Mouse (Mus musculus): ENCODE measurements around the gene Pdlim5. TPM values are rescaled to one million over a fixed set of nuclear protein-coding genes. Genes with fewer than 3 reads are reported as not detected.
"Not testable (repeated sequence)": the region's sequence is repeated elsewhere in the genome, so short reads cannot be mapped to it uniquely, and the experiment has no call there.

Pdlim5 gene
- 11.8 and 14.3 TPM in 2 replicates for polyA plus RNA-seq (2014; fragmentation: Nextera tagmentation; extraction: Ambion mirVana)

GRCm38 (mm10) chr3:142395520-142396193 is at the start of gene Pdlim5:
TSS of gene Pdlim5 (minus strand) at chr3:142395696.
- ATAC-seq (ENCODE audit: low FRiP score, low TSS enrichment) (peak; percentile 97), DNase-seq (peak; percentile 90)
- Histone ChIP-seq H3K9me3 (ENCODE audit: control insufficient read depth, low read length) (no peaks in the 10 kb centered on the region), H3K36me3 (ENCODE audit: control insufficient read depth, insufficient read depth, low read length) (no peaks in the 10 kb centered on the region), H3K4me2 (ENCODE audit: low read length) (peak within 1 kb of the TSS; percentile 92), H3K27ac (replicated peaks; ENCODE audit: low read depth, low read length) (peak within 1 kb of the TSS; percentile 41; the same call in 1 of the 2 replicates), H3K4me3 (replicated peaks; ENCODE audit: low read depth, low read length) (peak within 1 kb of the TSS; percentile 77), H3K27me3 (ENCODE audit: control insufficient read depth, insufficient read depth, low read length) (peaks cover 10% of the 10 kb centered on the region; the same call in 1 of the 2 replicates), H3K4me1 (ENCODE audit: control insufficient read depth, insufficient read depth, low read length) (peaks cover 6% of the 10 kb centered on the region), H3K9ac (replicated peaks; ENCODE audit: low read length) (peak within 1 kb of the TSS; percentile 67)
- under 1% methylated on average over 45 of the region's 46 CpGs for WGBS

GRCm38 (mm10) chr3:142443710-142444043 is 48.2 kb upstream of the Pdlim5 start:
- ATAC-seq (ENCODE audit: low FRiP score, low TSS enrichment) (peak; percentile 43; the same call in 1 of the 2 replicates), DNase-seq (peak; percentile 19)
- H3K9ac ChIP-seq (replicated peaks; ENCODE audit: low read length), result no peak overlapping the region
- H3K4me3 ChIP-seq (replicated peaks; ENCODE audit: low read depth, low read length), result no peak overlapping the region
- H3K4me1 ChIP-seq (ENCODE audit: control insufficient read depth, insufficient read depth, low read length), result no peaks in the 10 kb centered on the region
- no peaks in the 10 kb centered on the region for H3K36me3 ChIP-seq (ENCODE audit: control insufficient read depth, insufficient read depth, low read length)
- no peak overlapping the region for H3K4me2 ChIP-seq (ENCODE audit: low read length)
- H3K27ac ChIP-seq (replicated peaks; ENCODE audit: low read depth, low read length), result no peak overlapping the region
- no peaks in the 10 kb centered on the region for H3K27me3 ChIP-seq (ENCODE audit: control insufficient read depth, insufficient read depth, low read length)
- no peaks in the 10 kb centered on the region for H3K9me3 ChIP-seq (ENCODE audit: control insufficient read depth, low read length)
- WGBS, result 36% methylated on average over 4 of the region's 4 CpGs

GRCm38 (mm10) chr3:142443006-142443709 is 47.7 kb upstream of the Pdlim5 start:
- DNase-seq (peak; percentile 89), ATAC-seq (ENCODE audit: low FRiP score, low TSS enrichment) (peak; percentile 27; the same call in 1 of the 2 replicates)
- no peak overlapping the region for H3K27ac ChIP-seq (replicated peaks; ENCODE audit: low read depth, low read length)
- H3K4me3 ChIP-seq (replicated peaks; ENCODE audit: low read depth, low read length), result no peak overlapping the region
- no peak overlapping the region for H3K9ac ChIP-seq (replicated peaks; ENCODE audit: low read length)
- no peaks in the 10 kb centered on the region for H3K4me1 ChIP-seq (ENCODE audit: control insufficient read depth, insufficient read depth, low read length)
- no peaks in the 10 kb centered on the region for H3K9me3 ChIP-seq (ENCODE audit: control insufficient read depth, low read length)
- no peaks in the 10 kb centered on the region for H3K36me3 ChIP-seq (ENCODE audit: control insufficient read depth, insufficient read depth, low read length)
- H3K4me2 ChIP-seq (ENCODE audit: low read length), result no peak overlapping the region
- 18% methylated on average over 12 of the region's 12 CpGs for WGBS
- no peaks in the 10 kb centered on the region for H3K27me3 ChIP-seq (ENCODE audit: control insufficient read depth, insufficient read depth, low read length)

DNA sequence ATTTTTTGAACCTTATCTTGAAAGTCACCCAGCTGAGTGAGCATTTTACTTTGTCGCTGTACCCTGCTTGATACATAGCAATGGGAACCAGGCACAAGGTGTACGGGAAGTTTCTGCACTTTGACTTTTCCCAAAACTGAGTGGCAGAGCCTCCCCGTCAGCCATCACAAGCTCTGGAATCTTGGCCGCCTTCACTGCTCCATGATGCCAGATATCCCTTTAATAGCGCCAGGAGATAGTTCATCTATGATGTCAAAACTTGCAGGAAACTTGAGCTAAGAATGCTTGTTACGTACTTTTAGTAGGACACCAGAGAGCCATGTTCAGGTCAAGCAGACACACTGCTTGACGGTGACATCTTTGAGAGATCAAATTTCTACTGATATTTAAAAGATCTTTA is 46.7 kb upstream of the Pdlim5 start:
- no peaks in the 10 kb centered on the region for H3K36me3 ChIP-seq (ENCODE audit: control insufficient read depth, insufficient read depth, low read length)
- ATAC-seq (ENCODE audit: low FRiP score, low TSS enrichment), result no peak
- DNase-seq, result no peak
- no peak overlapping the region for H3K9ac ChIP-seq (replicated peaks; ENCODE audit: low read length)
- no peak overlapping the region for H3K27ac ChIP-seq (replicated peaks; ENCODE audit: low read depth, low read length)
- H3K9me3 ChIP-seq (ENCODE audit: control insufficient read depth, low read length), result no peaks in the 10 kb centered on the region
- no peaks in the 10 kb centered on the region for H3K4me1 ChIP-seq (ENCODE audit: control insufficient read depth, insufficient read depth, low read length)
- whole genome bisulfite sequencing, result 94% methylated on average over 7 of the region's 7 CpGs
- H3K4me2 ChIP-seq (ENCODE audit: low read length), result no peak overlapping the region
- H3K27me3 ChIP-seq (ENCODE audit: control insufficient read depth, insufficient read depth, low read length), result no peaks in the 10 kb centered on the region
- no peak overlapping the region for H3K4me3 ChIP-seq (replicated peaks; ENCODE audit: low read depth, low read length)

GRCm38 (mm10) chr3:142441142-142441541 is 45.6 kb upstream of the Pdlim5 start:
- H3K4me2 ChIP-seq (ENCODE audit: low read length), result no peak overlapping the region
- H3K27me3 ChIP-seq (ENCODE audit: control insufficient read depth, insufficient read depth, low read length), result no peaks in the 10 kb centered on the region
- 84% methylated on average over 5 of the region's 5 CpGs for WGBS
- ATAC-seq (ENCODE audit: low FRiP score, low TSS enrichment), result no peak
- no peak overlapping the region for H3K4me3 ChIP-seq (replicated peaks; ENCODE audit: low read depth, low read length)
- H3K27ac ChIP-seq (replicated peaks; ENCODE audit: low read depth, low read length), result no peak overlapping the region
- DNase-seq, result no peak
- no peaks in the 10 kb centered on the region for H3K4me1 ChIP-seq (ENCODE audit: control insufficient read depth, insufficient read depth, low read length)
- H3K36me3 ChIP-seq (ENCODE audit: control insufficient read depth, insufficient read depth, low read length), result no peaks in the 10 kb centered on the region
- no peak overlapping the region for H3K9ac ChIP-seq (replicated peaks; ENCODE audit: low read length)
- no peaks in the 10 kb centered on the region for H3K9me3 ChIP-seq (ENCODE audit: control insufficient read depth, low read length)

GRCm38 (mm10) chr3:142440191-142440590 is 44.7 kb upstream of the Pdlim5 start:
- Histone ChIP-seq H3K4me2 (ENCODE audit: low read length) (no peak overlapping the region), H3K9ac (replicated peaks; ENCODE audit: low read length) (no peak overlapping the region), H3K27ac (replicated peaks; ENCODE audit: low read depth, low read length) (no peak overlapping the region), H3K4me1 (ENCODE audit: control insufficient read depth, insufficient read depth, low read length) (no peaks in the 10 kb centered on the region), H3K36me3 (ENCODE audit: control insufficient read depth, insufficient read depth, low read length) (no peaks in the 10 kb centered on the region), H3K9me3 (ENCODE audit: control insufficient read depth, low read length) (no peaks in the 10 kb centered on the region), H3K4me3 (replicated peaks; ENCODE audit: low read depth, low read length) (no peak overlapping the region), H3K27me3 (ENCODE audit: control insufficient read depth, insufficient read depth, low read length) (no peaks in the 10 kb centered on the region)
- DNase-seq (no peak), ATAC-seq (ENCODE audit: low FRiP score, low TSS enrichment) (no peak)
- 88% methylated on average over 4 of the region's 4 CpGs for WGBS

DNA sequence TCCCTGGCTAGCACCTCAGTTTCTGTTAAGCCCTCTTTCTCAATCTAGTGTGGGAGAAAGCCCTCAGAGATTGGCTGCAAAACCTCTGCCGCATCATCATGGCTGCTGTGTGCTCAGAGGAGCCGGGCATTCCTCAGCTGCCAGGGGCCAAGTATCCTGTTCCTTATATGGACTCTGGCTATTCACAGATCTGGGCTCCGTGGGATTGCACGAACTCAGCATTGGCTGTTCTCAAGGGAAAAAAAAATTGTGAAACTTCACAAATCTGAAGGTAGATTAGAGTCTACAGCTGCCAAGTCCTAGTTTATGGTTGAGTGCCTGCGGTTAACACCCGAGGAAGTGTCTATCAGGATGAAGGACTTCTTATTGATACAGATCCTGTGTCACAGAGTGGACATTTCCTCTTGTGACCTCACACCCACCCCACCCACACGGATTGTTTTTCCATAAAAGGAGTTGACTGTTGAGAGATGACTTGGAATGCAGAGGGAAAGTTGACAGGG is 44.1 kb upstream of the Pdlim5 start:
- no peak overlapping the region for H3K9ac ChIP-seq (replicated peaks; ENCODE audit: low read length)
- no peak overlapping the region for H3K27ac ChIP-seq (replicated peaks; ENCODE audit: low read depth, low read length)
- 37% methylated on average over 7 of the region's 7 CpGs for WGBS
- H3K4me2 ChIP-seq (ENCODE audit: low read length), result no peak overlapping the region
- H3K27me3 ChIP-seq (ENCODE audit: control insufficient read depth, insufficient read depth, low read length), result no peaks in the 10 kb centered on the region
- H3K36me3 ChIP-seq (ENCODE audit: control insufficient read depth, insufficient read depth, low read length), result no peaks in the 10 kb centered on the region
- ATAC-seq (ENCODE audit: low FRiP score, low TSS enrichment), result no peak
- no peak overlapping the region for H3K4me3 ChIP-seq (replicated peaks; ENCODE audit: low read depth, low read length)
- H3K4me1 ChIP-seq (ENCODE audit: control insufficient read depth, insufficient read depth, low read length), result no peaks in the 10 kb centered on the region
- no peak for DNase-seq
- H3K9me3 ChIP-seq (ENCODE audit: control insufficient read depth, low read length), result no peaks in the 10 kb centered on the region

DNA sequence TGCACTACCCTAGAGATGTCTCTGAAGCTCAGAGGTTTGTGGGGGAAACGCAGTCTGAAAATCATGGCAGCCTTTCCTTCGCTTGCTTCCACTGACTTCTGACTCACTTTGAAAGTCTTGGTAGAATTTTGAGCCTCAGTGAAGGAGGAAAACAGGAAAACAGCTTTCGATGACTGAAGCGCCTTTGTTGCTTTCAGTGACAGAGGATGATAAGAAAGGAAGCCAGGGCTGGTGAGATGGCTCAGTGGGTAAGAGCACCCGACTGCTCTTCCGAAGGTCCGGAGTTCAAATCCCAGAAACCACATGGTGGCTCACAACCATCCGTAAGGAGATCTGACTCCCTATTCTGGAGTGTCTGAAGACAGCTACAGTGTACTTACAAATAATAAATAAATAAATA is 43.1 kb upstream of the Pdlim5 start:
- not testable (repeated sequence) for H3K27ac ChIP-seq (replicated peaks; ENCODE audit: low read depth, low read length); H3K9ac ChIP-seq (replicated peaks; ENCODE audit: low read length); H3K4me2 ChIP-seq (ENCODE audit: low read length); H3K9me3 ChIP-seq (ENCODE audit: control insufficient read depth, low read length); DNase-seq; H3K4me3 ChIP-seq (replicated peaks; ENCODE audit: low read depth, low read length); H3K27me3 ChIP-seq (ENCODE audit: control insufficient read depth, insufficient read depth, low read length); H3K36me3 ChIP-seq (ENCODE audit: control insufficient read depth, insufficient read depth, low read length); ATAC-seq (ENCODE audit: low FRiP score, low TSS enrichment); H3K4me1 ChIP-seq (ENCODE audit: control insufficient read depth, insufficient read depth, low read length)
- 96% methylated on average over 8 of the region's 8 CpGs for WGBS

Data from midbrain, embryonic 14.5 days (tissue).